Mouse (Mus musculus) heart, embryonic 11.5 days (tissue): Measurements from ENCODE around the gene Actb. TPM values are rescaled to one million over a fixed set of nuclear protein-coding genes. Genes with fewer than 3 reads are reported as not detected.
A peak's percentile ranks its signal among the peaks of the same experiment; 100 is the strongest.

Experiments used
- ATAC-seq: fragments of 200-750 bp; cut with Nextera tagmentation; replicated peaks from 2 replicates; pipeline ENCODE4 v1.8.0; 2017; ENCODE audit warnings: moderate library complexity; ENCODE audit not compliant: insufficient number of reproducible peaks, low FRiP score, low TSS enrichment
- H3K27ac ChIP-seq: fragments of 300-500 bp; sonication (generic); 2 replicates; pipeline ENCODE4 v1.5.1; 2014; ENCODE audit warnings: mild to moderate bottlenecking, low read depth, low read length
- H3K27me3 ChIP-seq: fragments of 300-500 bp; sonication (generic); 2 replicates; pipeline ENCODE4 v1.6.1; 2014; ENCODE audit warnings: mild to moderate bottlenecking, low read length, mixed read lengths; ENCODE audit not compliant: control insufficient read depth, insufficient read depth
- H3K36me3 ChIP-seq: fragments of 300-500 bp; sonication (generic); 2 replicates; pipeline ENCODE4 v1.6.1; 2014; ENCODE audit warnings: mild to moderate bottlenecking, low read length, moderate library complexity, mixed read lengths; ENCODE audit not compliant: control insufficient read depth, insufficient read depth
- H3K4me1 ChIP-seq: fragments of 300-500 bp; sonication (generic); 2 replicates; pipeline ENCODE4 v1.6.1; 2014; ENCODE audit warnings: low read length; ENCODE audit not compliant: control insufficient read depth, insufficient read depth
- H3K4me2 ChIP-seq: fragments of 300-500 bp; sonication (generic); 2 replicates; pipeline ENCODE4 v1.6.1; 2014; ENCODE audit warnings: mild to moderate bottlenecking, moderate library complexity
- H3K4me3 ChIP-seq: fragments of 300-500 bp; sonication (generic); 2 replicates; pipeline ENCODE4 v1.5.1; 2014; ENCODE audit warnings: low read depth, low read length
- H3K9ac ChIP-seq: fragments of 300-500 bp; sonication (generic); 2 replicates; pipeline ENCODE4 v1.6.1; 2014; ENCODE audit warnings: mild to moderate bottlenecking, low read depth, low read length, moderate library complexity
- H3K9me3 ChIP-seq: fragments of 300-500 bp; sonication (generic); replicated peaks from 2 replicates; pipeline ENCODE4 v1.6.1; 2016; ENCODE audit warnings: low read length; ENCODE audit not compliant: control insufficient read depth
- WGBS: fragments of 180-500 bp; shearing (Covaris S2); extraction: QIAGEN DNeasy Blood & Tissue Kit; methylation state at CpG from one replicate; pipeline ENCODE4 v1.1.7; 2014; ENCODE audit not compliant: insufficient replicate concordance; 5-methylcytosine and 5-hydroxymethylcytosine counted together
- polyA plus RNA-seq: library from polyadenylated mRNA; unstranded; fragments of >200 nt; fragmentation: Nextera tagmentation; extraction: Ambion mirVana; gene quantifications from 2 replicates; pipeline ENCODE4 v1.2.1, GENCODE M21; 2014

Actb gene
- polyA plus RNA-seq, 1 experiment from 2014 or later: 8,290 TPM

DNA sequence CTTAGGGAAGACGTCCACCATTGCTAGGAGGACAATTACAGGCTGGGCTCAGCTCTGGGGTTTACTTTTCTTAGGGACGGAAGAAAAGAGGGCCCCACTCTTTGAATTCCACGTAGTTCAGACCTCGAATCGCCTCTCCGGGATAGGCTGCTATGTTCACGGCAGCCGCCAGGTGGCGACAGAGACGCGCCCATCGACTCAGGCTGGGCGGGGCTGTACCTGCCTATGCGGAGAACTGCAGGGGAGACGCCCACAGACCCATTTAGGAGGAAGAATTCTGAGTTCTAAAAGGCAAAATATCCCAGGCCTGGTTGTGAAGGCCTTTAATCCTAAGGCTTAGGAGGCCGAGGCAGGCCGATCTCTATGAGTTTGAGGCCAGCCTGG, 29.8 kb upstream of the Actb start:
- H3K27ac ChIP-seq: peak overlapping the region; percentile 46; the same call in 1 of the 2 replicates
- 5% methylated on average over 17 of the region's 17 CpGs for WGBS
- ATAC-seq: 0 out of 2 replicates have a peak, but pooled peaks have one; percentile 18
- H3K4me3 ChIP-seq: peak overlapping the region; percentile 24
- peak overlapping the region; percentile 44 for H3K9ac ChIP-seq
- no peaks in the 10 kb centered on the region for H3K27me3 ChIP-seq
- no peaks in the 10 kb centered on the region for H3K36me3 ChIP-seq
- peak overlapping the region; percentile 61 for H3K4me2 ChIP-seq
- H3K4me1 ChIP-seq: peaks cover 11% of the 10 kb centered on the region
- H3K9me3 ChIP-seq: no peaks in the 10 kb centered on the region

DNA sequence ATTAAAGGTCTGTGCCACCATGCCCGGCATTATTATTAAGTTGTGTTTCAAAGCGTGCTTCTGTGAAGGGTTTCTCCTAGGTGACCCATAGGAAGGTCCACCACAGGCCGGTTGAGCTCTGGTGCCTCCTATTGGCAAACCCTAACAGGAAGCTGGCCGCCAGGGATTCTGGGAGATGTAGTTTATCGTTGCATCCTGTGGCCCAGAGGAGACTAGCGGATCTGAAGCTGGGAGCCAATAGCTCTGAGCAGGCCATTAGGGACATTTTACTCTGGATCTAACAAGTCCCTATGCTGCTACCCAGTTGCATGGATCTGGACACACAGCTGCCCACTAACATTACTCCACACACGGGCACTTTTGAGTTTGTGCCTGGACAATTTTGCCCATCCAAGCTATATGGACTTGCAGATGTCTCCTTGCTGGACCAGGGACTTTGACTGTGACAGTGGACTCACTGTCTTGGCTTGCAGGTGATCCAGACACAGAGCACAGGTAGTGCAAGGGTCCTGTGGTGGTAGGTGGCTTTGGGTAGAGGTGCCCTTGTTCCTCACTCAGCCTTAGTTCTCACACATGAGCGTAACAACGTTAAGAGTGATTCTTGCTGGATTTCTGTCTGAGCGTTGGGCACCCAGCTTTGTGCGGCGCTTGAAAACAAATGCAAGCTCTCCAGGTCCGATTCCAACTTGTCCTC, 29.2 kb upstream of the Actb start:
- H3K9ac ChIP-seq: peak overlapping the region; percentile 44
- 16% methylated on average over 13 of the region's 13 CpGs for whole genome bisulfite sequencing
- ATAC-seq: peak; percentile 48; the same call in 1 of the 2 replicates

DNA sequence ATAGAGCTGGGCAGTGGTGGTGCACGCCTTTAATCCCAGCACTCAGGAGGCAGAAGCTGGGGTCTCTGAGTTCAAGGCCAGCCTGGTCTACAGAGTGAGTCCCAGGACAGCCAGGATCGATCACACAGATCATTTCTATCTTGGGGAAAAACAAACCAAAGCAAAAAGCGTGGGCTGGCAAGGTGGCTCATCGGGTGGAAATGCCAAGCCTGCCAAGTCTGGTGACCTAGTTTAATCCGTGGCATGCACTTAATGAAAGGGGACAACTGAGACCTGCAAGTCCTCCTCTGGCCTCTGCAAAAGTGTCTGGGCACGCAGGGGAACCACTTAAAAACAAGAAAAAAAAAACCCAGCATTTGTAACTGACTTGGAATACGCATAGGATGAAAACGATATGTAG, 26.2 kb upstream of the Actb start:
- Histone ChIP-seq H3K27ac (no peak overlapping the region), H3K4me3 (no peak overlapping the region), H3K9me3 (no peaks in the 10 kb centered on the region), H3K4me1 (peaks cover 21% of the 10 kb centered on the region), H3K9ac (no peak overlapping the region), H3K27me3 (no peaks in the 10 kb centered on the region), H3K36me3 (no peaks in the 10 kb centered on the region), H3K4me2 (no peak overlapping the region)
- 77% methylated on average over 8 of the region's 8 CpGs for WGBS
- ATAC-seq: no peak

More for the DNA sequence above, 29.2 kb upstream of the Actb start:
- H3K36me3 ChIP-seq: no peaks in the 10 kb centered on the region
- no peaks in the 10 kb centered on the region for H3K9me3 ChIP-seq
- H3K4me2 ChIP-seq: peak overlapping the region; percentile 61
- H3K4me3 ChIP-seq: peak overlapping the region; percentile 24
- peak overlapping the region; percentile 46; the same call in 1 of the 2 replicates for H3K27ac ChIP-seq
- H3K4me1 ChIP-seq: peaks cover 14% of the 10 kb centered on the region
- no peaks in the 10 kb centered on the region for H3K27me3 ChIP-seq

DNA sequence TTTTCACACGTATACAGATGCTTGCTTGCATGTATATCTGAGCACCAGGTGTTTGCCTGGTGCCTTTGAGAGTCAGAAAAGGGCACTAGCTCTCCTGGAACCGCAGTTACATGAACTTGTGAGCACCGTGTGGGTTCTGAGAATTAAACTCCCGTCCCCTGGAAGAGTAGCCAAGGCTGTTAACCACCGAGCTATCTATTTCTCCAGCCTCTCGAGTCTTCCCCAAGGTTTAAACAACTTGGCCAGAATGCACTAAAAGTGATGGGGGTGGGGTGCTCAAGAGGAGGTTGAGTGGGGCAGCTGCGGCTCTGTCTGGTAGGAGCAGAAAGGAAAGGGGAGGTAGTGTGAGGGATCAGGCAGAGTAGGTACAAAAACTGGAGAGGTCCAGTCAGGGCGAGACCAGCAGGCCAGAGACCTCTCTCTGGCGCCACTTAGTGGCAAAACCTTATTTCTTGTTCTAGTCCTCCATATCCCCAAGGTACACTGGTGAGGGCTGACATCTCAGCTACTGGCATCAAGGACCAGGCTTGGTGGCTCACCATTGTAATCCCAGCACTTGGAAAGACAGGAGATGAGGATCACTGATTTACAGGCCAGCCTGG, 25.6 kb upstream of the Actb start:
- 19% methylated on average over 9 of the region's 9 CpGs for WGBS
- H3K9ac ChIP-seq: no peak overlapping the region; the same call in 1 of the 2 replicates
- H3K36me3 ChIP-seq: no peaks in the 10 kb centered on the region
- no peaks in the 10 kb centered on the region for H3K27me3 ChIP-seq
- ATAC-seq: peak; percentile 40; the same call in 1 of the 2 replicates
- no peaks in the 10 kb centered on the region for H3K9me3 ChIP-seq
- H3K27ac ChIP-seq: peak overlapping the region; percentile 25
- H3K4me3 ChIP-seq: no peak overlapping the region
- H3K4me2 ChIP-seq: peak overlapping the region; percentile 23
- H3K4me1 ChIP-seq: peaks cover 26% of the 10 kb centered on the region

DNA sequence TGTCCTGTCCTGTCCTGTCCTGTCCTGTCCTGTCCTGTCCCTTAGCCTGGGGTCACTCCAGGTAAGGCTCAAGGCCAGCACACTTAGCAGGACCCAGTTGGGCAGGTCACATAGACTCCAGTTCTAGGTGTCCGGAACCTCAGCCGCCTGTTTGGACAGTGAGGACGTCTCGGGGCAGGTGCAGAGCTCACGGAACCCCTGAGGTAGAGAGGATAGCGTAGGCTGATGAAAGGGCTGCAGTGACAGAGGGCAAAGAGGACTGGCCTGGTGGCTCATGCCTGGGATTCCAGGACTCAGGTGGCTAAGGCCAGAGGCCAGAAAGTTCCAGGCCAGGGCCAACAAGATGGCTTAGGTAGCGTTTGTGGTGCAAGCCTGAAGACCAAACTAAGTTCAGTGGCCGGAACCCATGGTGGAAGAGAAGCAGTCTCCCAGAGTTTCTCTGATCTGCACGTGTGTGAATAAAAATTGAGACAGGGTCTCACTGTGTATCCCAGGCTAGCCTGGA, 24.7 kb upstream of the Actb start:
- peaks cover 35% of the 10 kb centered on the region for H3K4me1 ChIP-seq

DNA sequence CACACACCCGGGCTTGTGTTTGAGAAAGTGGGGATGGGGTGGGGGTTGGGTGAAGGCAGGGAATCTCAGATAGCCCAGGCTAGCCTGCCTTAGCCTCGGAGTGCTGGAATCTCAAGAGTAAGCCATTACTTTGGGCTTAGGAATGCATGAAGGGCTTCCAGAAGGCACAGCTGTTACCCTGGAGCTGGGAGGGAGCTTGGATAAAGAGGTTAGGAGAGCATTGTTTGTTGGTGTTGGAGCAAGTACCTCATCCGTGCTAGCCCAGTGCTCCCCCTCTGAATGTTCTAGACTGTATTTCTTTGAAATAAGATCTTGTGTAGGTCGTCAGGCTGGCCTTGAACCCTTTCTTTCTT, 22.8 kb upstream of the Actb start:
- Histone ChIP-seq H3K4me1 (peaks cover 41% of the 10 kb centered on the region), H3K9me3 (no peaks in the 10 kb centered on the region), H3K27ac (peak overlapping the region; percentile 86), H3K27me3 (no peaks in the 10 kb centered on the region), H3K4me3 (peak overlapping the region; percentile 43), H3K36me3 (no peaks in the 10 kb centered on the region), H3K4me2 (peak overlapping the region; percentile 72), H3K9ac (peak overlapping the region; percentile 86)
- no peak for ATAC-seq
- 18% methylated on average over 4 of the region's 4 CpGs for WGBS

More for the DNA sequence above, 24.7 kb upstream of the Actb start:
- Histone ChIP-seq H3K9ac (0 out of 2 replicates have a peak overlapping the region, but pooled peaks have one; percentile 39), H3K27ac (no peak overlapping the region), H3K4me3 (no peak overlapping the region), H3K4me2 (no peak overlapping the region), H3K9me3 (no peaks in the 10 kb centered on the region), H3K36me3 (no peaks in the 10 kb centered on the region), H3K27me3 (no peaks in the 10 kb centered on the region)
- ATAC-seq: no peak
- WGBS: 79% methylated on average over 9 of the region's 9 CpGs

DNA sequence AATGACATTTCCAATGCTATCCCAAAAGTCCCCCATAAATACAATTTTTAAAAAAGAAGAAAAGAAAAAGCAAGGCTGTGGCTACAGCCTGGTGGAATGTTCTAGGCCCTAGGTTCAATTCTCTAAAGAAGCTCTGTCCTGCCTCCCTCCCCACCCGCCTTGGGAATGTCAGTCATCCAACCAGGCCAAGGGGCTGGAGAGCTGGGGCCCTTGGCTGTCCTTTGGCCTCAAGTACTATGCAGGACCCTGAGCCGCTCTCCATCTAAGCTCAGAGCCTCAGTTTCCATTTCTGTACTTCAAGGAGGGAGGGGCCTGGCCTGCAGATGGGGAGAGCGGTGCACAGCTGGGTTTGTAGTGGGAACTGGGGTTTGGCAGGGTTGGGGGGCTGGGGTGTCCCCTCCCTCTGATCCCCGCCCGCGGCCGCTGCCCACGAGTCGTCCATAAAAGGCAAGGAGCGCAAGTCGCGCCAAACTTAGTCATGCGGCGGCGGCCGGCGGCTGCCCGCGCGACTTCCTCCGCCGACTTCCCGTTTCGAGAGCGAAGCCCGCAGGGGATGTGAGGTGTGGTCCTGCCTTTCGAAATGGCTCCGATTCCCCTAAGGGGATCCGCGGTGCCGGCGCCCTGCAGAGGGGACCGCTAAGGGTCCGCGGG, 22.3 kb upstream of the Actb start:
- Histone ChIP-seq H3K4me3 (peak overlapping the region; percentile 43), H3K4me1 (peaks cover 41% of the 10 kb centered on the region), H3K4me2 (peak overlapping the region; percentile 72), H3K27ac (peak overlapping the region; percentile 86), H3K9me3 (no peaks in the 10 kb centered on the region), H3K27me3 (no peaks in the 10 kb centered on the region), H3K9ac (peak overlapping the region; percentile 86), H3K36me3 (no peaks in the 10 kb centered on the region)
- 2% methylated on average over 31 of the region's 35 CpGs for WGBS
- peak; percentile 33; the same call in 1 of the 2 replicates for ATAC-seq

DNA sequence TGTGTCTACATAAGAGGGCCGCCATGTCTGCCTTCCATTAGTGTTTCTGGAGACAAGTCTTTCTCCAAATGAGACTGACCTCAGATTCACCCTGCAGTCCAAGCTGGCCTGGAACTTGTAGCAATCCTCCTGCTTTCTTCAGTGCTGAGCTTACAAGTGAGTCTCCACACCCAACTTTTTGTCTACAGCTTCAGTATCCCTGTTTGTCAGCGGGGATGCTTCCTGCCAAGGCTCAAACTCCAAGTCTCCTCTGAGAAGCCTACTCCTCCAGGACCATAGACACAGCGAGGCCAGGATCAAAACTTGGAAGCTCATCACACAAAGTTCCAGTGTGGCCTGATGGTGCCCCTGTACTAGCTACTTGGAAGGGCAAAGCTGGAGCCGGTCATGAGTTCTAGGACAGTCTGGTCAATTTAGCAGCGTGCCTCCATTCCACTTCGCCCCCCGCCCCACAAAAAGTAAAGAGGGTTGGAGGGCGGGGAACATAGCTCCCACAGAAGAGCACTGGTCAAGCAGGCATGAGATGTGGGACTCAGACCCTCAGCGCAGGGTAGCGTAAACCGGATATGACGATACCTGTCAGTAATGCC, 20.9 kb upstream of the Actb start:
- ATAC-seq: no peak
- H3K27me3 ChIP-seq: no peaks in the 10 kb centered on the region
- peak overlapping the region; percentile 93 for H3K27ac ChIP-seq
- WGBS: 90% methylated on average over 12 of the region's 12 CpGs
- H3K4me3 ChIP-seq: no peak overlapping the region
- no peak overlapping the region for H3K9ac ChIP-seq
- H3K36me3 ChIP-seq: no peaks in the 10 kb centered on the region
- no peaks in the 10 kb centered on the region for H3K9me3 ChIP-seq
- peaks cover 41% of the 10 kb centered on the region for H3K4me1 ChIP-seq
- H3K4me2 ChIP-seq: no peak overlapping the region; the same call in 1 of the 2 replicates
